Mouse (Mus musculus): ENCODE results near the gene Usp17lb. TPM values are rescaled to one million over a fixed set of nuclear protein-coding genes. Genes with fewer than 3 reads are reported as not detected.
"Not testable (repeated sequence)": the region's sequence is repeated elsewhere in the genome, so short reads cannot be mapped to it uniquely, and the experiment has no call there.

Usp17lb gene
- polyA plus RNA-seq (2017; shearing (Covaris generic)): not detected

DNA sequence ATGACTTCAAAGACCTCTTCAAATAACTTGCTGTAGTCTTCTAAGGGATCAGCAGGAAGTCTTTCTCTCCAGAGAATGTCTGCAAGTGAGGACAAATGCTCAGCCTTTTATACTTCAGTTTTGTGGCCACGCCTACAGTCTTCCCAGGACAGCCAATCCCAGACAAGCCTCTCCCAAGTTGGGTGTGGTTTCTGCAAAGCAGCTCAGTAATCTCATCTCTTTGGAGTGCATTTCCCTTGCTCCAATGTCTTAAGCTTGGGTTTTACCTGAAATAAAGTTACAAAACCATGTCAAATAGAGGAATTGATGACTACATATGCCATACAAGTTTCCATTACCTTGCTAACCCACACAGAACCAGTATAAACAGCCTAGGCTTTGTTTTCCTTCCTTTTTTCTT lies at the start of gene Usp17lb:
Gene Usp17lb, minus strand, starts transcription at position 101 of the 400 bp plus-strand sequence.
- no peak for ATAC-seq

DNA sequence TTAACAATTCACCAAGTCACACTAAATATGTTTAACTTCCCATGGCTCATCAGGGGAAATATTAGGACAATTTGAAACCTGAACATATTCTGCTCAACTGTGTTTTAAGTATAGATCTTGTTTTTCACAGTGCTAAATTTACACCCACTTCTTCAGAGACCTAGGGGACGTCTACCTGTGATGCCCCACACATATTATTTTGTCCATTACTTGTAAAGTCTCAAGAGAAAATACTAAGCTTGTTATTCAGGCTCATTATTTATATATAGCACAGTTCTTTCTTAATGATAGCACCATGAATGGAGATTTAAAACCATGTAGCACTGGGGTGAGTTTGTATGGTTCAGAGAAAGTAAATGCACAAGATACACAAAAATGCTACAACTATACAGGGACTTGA lies 35.3 kb upstream of the Usp17lb start, which contains the start of gene Olfr665:
Gene Olfr665, plus strand, starts transcription at position 301 of the 400 bp plus-strand sequence.
- ATAC-seq: no peak

DNA sequence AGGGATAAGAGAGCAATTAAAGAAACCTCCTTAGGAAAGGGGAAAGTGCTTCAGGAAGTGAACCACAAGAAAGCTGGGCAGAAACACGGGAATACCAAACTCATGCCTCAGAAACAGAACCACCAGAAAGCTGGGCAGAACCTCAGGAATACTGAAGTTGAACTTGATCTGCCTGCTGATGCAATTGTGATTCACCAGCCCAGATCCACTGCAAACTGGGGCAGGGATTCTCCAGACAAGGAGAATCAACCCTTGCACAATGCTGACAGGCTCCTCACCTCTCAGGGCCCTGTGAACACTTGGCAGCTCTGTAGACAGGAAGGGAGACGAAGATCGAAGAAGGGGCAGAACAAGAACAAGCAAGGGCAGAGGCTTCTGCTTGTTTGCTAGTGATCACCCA lies 19.0 kb upstream of the Usp17lb start:
- ATAC-seq: no peak

DNA sequence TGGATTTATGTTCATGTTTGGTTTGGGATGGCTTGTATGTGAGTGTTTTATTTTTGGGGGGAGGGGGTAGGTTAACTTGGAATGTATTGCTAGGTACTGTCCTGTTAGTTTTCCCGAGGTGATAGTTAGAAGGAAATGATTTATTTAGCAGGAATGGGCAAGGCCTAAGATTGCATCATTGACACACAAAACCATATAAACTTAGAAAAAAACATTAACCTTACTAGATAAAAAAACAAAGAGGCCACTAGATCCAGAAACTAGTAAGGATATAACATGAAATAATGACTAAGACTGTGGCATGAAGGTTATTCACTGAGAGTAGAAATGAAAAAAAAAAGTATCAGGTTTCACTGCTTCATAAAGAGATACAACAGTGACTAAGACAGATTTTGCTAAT lies 15.3 kb upstream of the Usp17lb start:
- no peak for ATAC-seq

DNA sequence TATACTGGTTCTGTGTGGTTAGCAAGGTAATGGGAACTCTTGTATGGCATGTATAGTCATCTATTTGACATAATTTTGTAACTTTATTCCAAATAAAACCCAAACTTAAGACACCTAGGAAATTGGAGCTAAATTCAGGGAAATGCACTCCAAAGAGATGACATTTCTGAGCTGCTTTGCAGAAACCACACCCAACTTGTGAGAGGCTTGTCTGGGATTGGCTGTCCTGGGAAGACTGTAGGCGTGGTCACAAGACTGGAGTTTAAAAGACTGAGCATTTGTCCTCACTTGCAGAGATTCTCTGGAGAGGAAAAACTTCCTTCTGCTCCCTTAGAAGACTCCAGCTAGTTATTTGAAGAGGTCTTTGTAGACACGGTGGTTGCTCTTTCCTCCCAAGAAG lies 14.3 kb upstream of the Usp17lb start, which contains the start of gene Usp17la:
Gene Usp17la, plus strand, starts transcription at position 301 of the 400 bp plus-strand sequence.
- ATAC-seq: not testable (repeated sequence)

DNA sequence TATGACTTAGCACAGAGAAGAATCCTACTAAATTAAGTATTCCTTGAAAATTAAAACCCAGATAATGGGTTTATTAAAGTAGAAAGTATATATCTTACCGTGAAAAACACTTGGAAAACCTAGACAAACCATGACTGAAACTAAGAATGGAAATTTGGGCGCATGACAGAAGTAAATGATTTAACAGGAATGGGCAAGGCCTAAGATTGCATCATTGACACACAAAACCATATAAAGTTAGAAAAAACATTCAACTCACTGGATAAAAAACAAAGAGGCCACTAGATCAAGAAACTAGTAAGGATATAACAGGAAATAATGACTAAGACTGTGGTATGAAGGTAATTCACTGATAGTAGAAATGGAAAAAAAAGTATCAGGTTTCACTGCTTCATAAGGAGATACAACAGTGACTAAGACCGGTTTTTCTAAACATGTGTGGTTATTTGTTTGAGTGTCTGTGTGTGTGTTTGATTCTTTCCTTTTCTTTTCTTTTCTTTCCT lies 12.9 kb upstream of the Usp17lb start:
- ATAC-seq: no peak

DNA sequence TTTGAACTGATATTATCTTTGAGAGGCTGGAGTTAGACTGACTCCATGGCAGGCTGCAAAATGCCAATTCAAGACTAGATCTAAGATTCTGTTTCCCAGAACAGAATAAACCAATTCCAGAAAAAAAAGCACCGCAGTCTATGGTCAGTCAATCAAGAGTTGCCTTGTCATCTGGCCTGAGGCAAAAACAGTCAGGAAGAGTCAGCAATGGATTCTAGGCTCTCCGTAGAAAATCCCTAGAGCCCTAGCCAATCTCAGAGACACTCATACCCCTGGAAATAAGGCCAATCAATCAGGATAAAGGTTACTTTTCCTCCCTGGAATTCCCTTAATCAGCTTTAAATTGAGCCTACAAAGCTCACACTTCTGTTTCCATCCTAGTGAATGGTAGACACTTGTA lies 9.1 kb upstream of the Usp17lb start:
- not testable (repeated sequence) for ATAC-seq

DNA sequence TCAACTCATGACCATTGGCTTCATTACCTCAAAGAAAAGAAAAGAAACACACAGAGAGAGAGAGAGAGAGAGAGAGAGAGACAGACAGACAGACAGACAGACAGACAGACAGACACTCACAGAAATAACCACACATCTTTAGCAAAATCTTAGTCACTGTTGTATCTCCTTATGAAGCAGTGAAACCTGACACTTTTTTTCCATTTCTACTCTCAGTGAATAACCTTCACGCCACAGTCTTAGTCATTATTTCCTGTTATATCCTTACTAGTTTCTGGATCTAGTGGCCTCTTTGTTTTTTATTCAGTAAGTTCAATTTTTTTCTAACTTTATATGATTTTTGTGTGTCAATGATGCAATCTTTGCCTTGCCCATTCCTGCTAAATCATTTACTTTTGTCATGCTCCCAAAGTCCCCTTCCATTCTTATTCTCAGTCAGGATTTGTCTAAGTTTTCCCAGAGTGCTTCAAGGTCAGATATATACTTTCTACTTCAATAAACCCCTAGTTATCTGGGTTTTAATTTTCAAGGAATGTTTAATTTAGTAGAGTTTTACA lies 1.4 kb upstream of the Usp17lb start:
- ATAC-seq: no peak

DNA sequence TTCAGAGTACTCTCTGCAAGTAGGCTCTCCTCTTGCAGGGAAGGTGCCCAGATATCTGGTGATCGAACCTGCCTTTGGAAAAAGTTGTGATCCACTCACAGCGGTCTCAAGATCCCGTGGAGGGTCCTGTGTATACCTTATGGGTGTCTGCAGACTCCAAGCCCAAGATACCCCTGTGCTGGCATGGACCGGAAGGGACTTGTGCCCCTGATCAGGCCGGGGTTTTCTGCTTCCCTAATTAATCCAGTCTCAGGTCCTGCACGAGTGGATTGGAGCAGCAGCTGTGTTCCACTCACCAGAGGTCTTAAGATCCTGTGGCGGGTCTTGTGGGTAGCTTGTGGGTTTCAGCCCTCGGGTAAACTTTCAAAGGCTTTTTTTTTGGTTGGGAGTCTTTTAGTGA lies 32.1 kb downstream of the Usp17lb start:
- not testable (repeated sequence) for ATAC-seq

DNA sequence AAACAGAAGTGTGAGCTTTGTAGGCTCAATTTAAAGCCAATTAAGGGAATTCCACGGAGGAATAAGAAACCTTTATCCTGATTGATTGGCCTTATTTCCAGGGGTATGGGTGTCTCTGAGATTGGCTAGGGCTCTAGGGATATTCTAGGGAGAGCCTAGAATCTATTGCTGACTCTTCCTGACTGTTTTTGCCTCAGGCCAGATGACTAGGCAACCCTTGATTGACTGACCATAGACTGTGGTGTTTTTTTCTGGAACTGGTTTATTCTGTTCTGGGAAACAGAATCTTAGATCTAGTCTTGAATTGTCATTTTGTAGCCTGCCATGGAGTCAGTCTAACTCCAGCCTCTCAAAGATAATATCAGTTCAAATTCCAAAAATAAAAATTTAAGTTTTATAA lies 51.6 kb downstream of the Usp17lb start:
- ATAC-seq: no peak

Other genes with a start within 250 kb of the Usp17lb start
- under 1 TPM in 1 of 2 experiments, not detected in 1; 0.27 TPM for gene Olfr655, start 240.8 kb downstream of the Usp17lb start, polyA plus RNA-seq (2017; shearing (Covaris generic))
- not detected for gene Olfr656, start 228.6 kb downstream of the Usp17lb start, polyA plus RNA-seq (2017; shearing (Covaris generic))
- gene Olfr657, start 217.8 kb downstream of the Usp17lb start, polyA plus RNA-seq (2017; shearing (Covaris generic)): not detected
- not detected for gene Olfr658, start 195.3 kb downstream of the Usp17lb start, polyA plus RNA-seq (2017; shearing (Covaris generic))
- gene Olfr659, start 175.8 kb downstream of the Usp17lb start, polyA plus RNA-seq (2017; shearing (Covaris generic)): not detected
- gene Olfr661, start 156.1 kb downstream of the Usp17lb start, polyA plus RNA-seq (2017; shearing (Covaris generic)): under 1 TPM in 1 of 2 experiments, not detected in 1; 0.12 TPM
- gene Usp17le, start 65.1 kb downstream of the Usp17lb start, polyA plus RNA-seq (2017; shearing (Covaris generic)): not detected
- not detected for gene Usp17la, start 14.4 kb upstream of the Usp17lb start, polyA plus RNA-seq (2017; shearing (Covaris generic))
- not detected for gene Olfr665, start 35.4 kb upstream of the Usp17lb start, polyA plus RNA-seq (2017; shearing (Covaris generic))
- not detected for gene Olfr666, start 53.3 kb upstream of the Usp17lb start, polyA plus RNA-seq (2017; shearing (Covaris generic))
- gene Olfr667, start 78.9 kb upstream of the Usp17lb start, polyA plus RNA-seq (2017; shearing (Covaris generic)): not detected
- gene Olfr668, start 85.5 kb upstream of the Usp17lb start, polyA plus RNA-seq (2017; shearing (Covaris generic)): not detected
- gene Olfr669, start 91.6 kb upstream of the Usp17lb start, polyA plus RNA-seq (2017; shearing (Covaris generic)): not detected
- not detected for gene Olfr670, start 120.0 kb upstream of the Usp17lb start, polyA plus RNA-seq (2017; shearing (Covaris generic))
- gene Olfr671, start 136.5 kb upstream of the Usp17lb start, polyA plus RNA-seq (2017; shearing (Covaris generic)): not detected
- not detected for gene Olfr672, start 159.4 kb upstream of the Usp17lb start, polyA plus RNA-seq (2017; shearing (Covaris generic))
- not detected for gene Olfr675, start 185.9 kb upstream of the Usp17lb start, polyA plus RNA-seq (2017; shearing (Covaris generic))
- not detected for gene Olfr676, start 190.1 kb upstream of the Usp17lb start, polyA plus RNA-seq (2017; shearing (Covaris generic))
- gene Olfr677, start 208.8 kb upstream of the Usp17lb start, polyA plus RNA-seq (2017; shearing (Covaris generic)): not detected
- not detected for gene Olfr678, start 221.9 kb upstream of the Usp17lb start, polyA plus RNA-seq (2017; shearing (Covaris generic))
- not detected for gene Olfr679, start 238.6 kb upstream of the Usp17lb start, polyA plus RNA-seq (2017; shearing (Covaris generic))

Measured in CD4-positive, CD25-positive, alpha-beta regulatory T cell, adult 4 months (primary cell).